Mouse (Mus musculus): ENCODE measurements at regions not wholly inside any gene's neighbourhood (a gene's known extent, or its start where the extent isn't known, plus 50 kb on each side); places are given as distances from the start of the nearest gene placed in this dataset.

- DNase-seq (ENCODE audit: low spot score), result no peak
These were observed 82.2 kb downstream of the Il20rb start for GRCm38 (mm10) chr9:100404426-100404825.

- peak; percentile 60 for DNase-seq (ENCODE audit: low spot score)
These were observed 86.2 kb downstream of the Il20rb start for GRCm38 (mm10) chr9:100400366-100400765.

GRCm38 (mm10) chr9:100396340-100396910, 90.2 kb downstream of the Il20rb start:
- DNase-seq (ENCODE audit: low spot score), result no peak

GRCm38 (mm10) chr9:100395711-100396110, 90.9 kb downstream of the Il20rb start:
- DNase-seq (ENCODE audit: low spot score), result peak; percentile 85

GRCm38 (mm10) chr9:100394632-100395031, 92.0 kb downstream of the Il20rb start:
- no peak for DNase-seq (ENCODE audit: low spot score)

- no peak for DNase-seq (ENCODE audit: low spot score)
These were observed 92.4 kb downstream of the Il20rb start for GRCm38 (mm10) chr9:100394166-100394565.

- DNase-seq (ENCODE audit: low spot score), result no peak
These were observed 94.3 kb downstream of the Il20rb start for GRCm38 (mm10) chr9:100392262-100392661.

- no peak for DNase-seq (ENCODE audit: low spot score)
These were observed 94.9 kb downstream of the Il20rb start for GRCm38 (mm10) chr9:100391566-100392213.

GRCm38 (mm10) chr9:100388393-100388792, 98.2 kb downstream of the Il20rb start:
- no peak for DNase-seq (ENCODE audit: low spot score)

GRCm38 (mm10) chr9:100387171-100387685, 99.4 kb downstream of the Il20rb start:
- DNase-seq (ENCODE audit: low spot score), result no peak

GRCm38 (mm10) chr9:100382492-100382891, 104.1 kb downstream of the Il20rb start:
- DNase-seq (ENCODE audit: low spot score), result peak; percentile 50

- DNase-seq (ENCODE audit: low spot score), result no peak
These were observed 116.7 kb downstream of the Il20rb start for GRCm38 (mm10) chr9:100369921-100370320.

- no peak for DNase-seq (ENCODE audit: low spot score)
These were observed 119.8 kb downstream of the Il20rb start for GRCm38 (mm10) chr9:100366816-100367215.

GRCm38 (mm10) chr9:100359934-100360716, 126.5 kb downstream of the Il20rb start:
- DNase-seq (ENCODE audit: low spot score), result peak; percentile 7

- DNase-seq (ENCODE audit: low spot score), result no peak
These were observed 129.0 kb downstream of the Il20rb start for GRCm38 (mm10) chr9:100357553-100357952.

- DNase-seq (ENCODE audit: low spot score), result no peak
These were observed 145.8 kb downstream of the Il20rb start for GRCm38 (mm10) chr9:100340796-100341195.

- no peak for DNase-seq (ENCODE audit: low spot score)
These were observed 178.8 kb downstream of the Il20rb start for GRCm38 (mm10) chr9:100307765-100308164.

- DNase-seq (ENCODE audit: low spot score), result no peak
These were observed 179.2 kb downstream of the Il20rb start for GRCm38 (mm10) chr9:100307364-100307763.

GRCm38 (mm10) chr9:100303762-100304161, 182.8 kb downstream of the Il20rb start:
- no peak for DNase-seq (ENCODE audit: low spot score)

GRCm38 (mm10) chr9:100301613-100302012, 185.0 kb downstream of the Il20rb start:
- peak; percentile 1 for DNase-seq (ENCODE audit: low spot score)

GRCm38 (mm10) chr9:100277361-100277760, 209.2 kb downstream of the Il20rb start:
- DNase-seq (ENCODE audit: low spot score), result no peak

- DNase-seq (ENCODE audit: low spot score), result no peak
These were observed 219.8 kb downstream of the Il20rb start for GRCm38 (mm10) chr9:100266528-100267387.
